Mouse (Mus musculus): ENCODE measurements around the gene Atp2b2. TPM values are rescaled to one million over a fixed set of nuclear protein-coding genes. Genes with fewer than 3 reads are reported as not detected.
A peak's percentile ranks its signal among the peaks of the same experiment; 100 is the strongest.

Atp2b2 gene
- polyA plus RNA-seq, 1 experiment, result not detected

DNA sequence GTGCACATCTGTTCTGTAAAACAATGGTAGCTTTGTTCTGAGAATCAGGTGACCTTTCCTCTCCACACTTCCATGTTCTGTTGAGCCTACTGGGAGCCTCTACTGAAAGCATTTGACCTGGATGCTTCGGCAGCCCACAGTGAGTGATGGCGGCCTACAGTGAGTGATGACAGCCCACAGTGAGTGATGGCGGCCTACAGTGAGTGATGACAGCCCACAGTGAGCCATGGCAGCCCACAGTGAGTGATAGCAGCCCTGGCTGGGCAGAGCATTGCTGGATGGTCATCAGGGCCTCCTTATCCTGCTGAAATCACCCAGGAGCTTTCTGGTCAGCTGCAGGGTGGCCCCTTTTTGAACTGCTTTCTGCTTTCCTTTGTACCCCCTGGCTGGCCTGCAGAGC lies 205.9 kb downstream of the Atp2b2 start:
- H3K27ac ChIP-seq (ENCODE audit: insufficient read depth, low read depth, low read length), result no peak overlapping the region
- TF ChIP-seq CTCF (IDR thresholded peaks at IDR 0.05; ENCODE audit: low read depth, low read length), result no peak
- no peak for TF ChIP-seq POLR2A (IDR thresholded peaks at IDR 0.05; ENCODE audit: borderline replicate concordance, low read depth, low read length)
- H3K4me1 ChIP-seq (ENCODE audit: control insufficient read depth, insufficient read depth, low read length), result no peaks in the 10 kb centered on the region
- H3K4me3 ChIP-seq (ENCODE audit: insufficient read depth, low read length), result no peak overlapping the region

GRCm38 (mm10) chr6:113830463-113830862 lies 211.9 kb downstream of the Atp2b2 start:
- Histone ChIP-seq H3K27ac (ENCODE audit: insufficient read depth, low read depth, low read length) (no peak overlapping the region), H3K4me3 (ENCODE audit: insufficient read depth, low read length) (no peak overlapping the region), H3K4me1 (ENCODE audit: control insufficient read depth, insufficient read depth, low read length) (no peaks in the 10 kb centered on the region)
- TF ChIP-seq CTCF (IDR thresholded peaks at IDR 0.05; ENCODE audit: low read depth, low read length), result no peak
- TF ChIP-seq POLR2A (IDR thresholded peaks at IDR 0.05; ENCODE audit: borderline replicate concordance, low read depth, low read length), result no peak

GRCm38 (mm10) chr6:113827309-113827708 lies 215.1 kb downstream of the Atp2b2 start:
- Histone ChIP-seq H3K4me3 (ENCODE audit: insufficient read depth, low read length) (no peak overlapping the region), H3K27ac (ENCODE audit: insufficient read depth, low read depth, low read length) (no peak overlapping the region), H3K4me1 (ENCODE audit: control insufficient read depth, insufficient read depth, low read length) (no peaks in the 10 kb centered on the region)
- no peak for TF ChIP-seq CTCF (IDR thresholded peaks at IDR 0.05; ENCODE audit: low read depth, low read length)
- TF ChIP-seq POLR2A (IDR thresholded peaks at IDR 0.05; ENCODE audit: borderline replicate concordance, low read depth, low read length), result no peak

GRCm38 (mm10) chr6:113822417-113822816 lies 220.0 kb downstream of the Atp2b2 start:
- TF ChIP-seq CTCF (IDR thresholded peaks at IDR 0.05; ENCODE audit: low read depth, low read length) (peak; percentile 62), POLR2A (IDR thresholded peaks at IDR 0.05; ENCODE audit: borderline replicate concordance, low read depth, low read length) (no peak)
- H3K4me1 ChIP-seq (ENCODE audit: control insufficient read depth, insufficient read depth, low read length), result no peaks in the 10 kb centered on the region
- H3K27ac ChIP-seq (ENCODE audit: insufficient read depth, low read depth, low read length), result no peak overlapping the region
- no peak overlapping the region for H3K4me3 ChIP-seq (ENCODE audit: insufficient read depth, low read length)

GRCm38 (mm10) chr6:113816690-113817089 lies 225.7 kb downstream of the Atp2b2 start:
- H3K4me3 ChIP-seq (ENCODE audit: insufficient read depth, low read length), result no peak overlapping the region
- H3K4me1 ChIP-seq (ENCODE audit: control insufficient read depth, insufficient read depth, low read length), result no peaks in the 10 kb centered on the region
- H3K27ac ChIP-seq (ENCODE audit: insufficient read depth, low read depth, low read length), result no peak overlapping the region

GRCm38 (mm10) chr6:113811462-113811861 lies 231.0 kb downstream of the Atp2b2 start:
- no peaks in the 10 kb centered on the region for H3K4me1 ChIP-seq (ENCODE audit: control insufficient read depth, insufficient read depth, low read length)
- TF ChIP-seq POLR2A (IDR thresholded peaks at IDR 0.05; ENCODE audit: borderline replicate concordance, low read depth, low read length), result no peak
- TF ChIP-seq CTCF (IDR thresholded peaks at IDR 0.05; ENCODE audit: low read depth, low read length), result no peak
- no peak overlapping the region for H3K4me3 ChIP-seq (ENCODE audit: insufficient read depth, low read length)
- no peak overlapping the region for H3K27ac ChIP-seq (ENCODE audit: insufficient read depth, low read depth, low read length)

More at GRCm38 (mm10) chr6:113816690-113817089, 225.7 kb downstream of the Atp2b2 start:
- no peak for TF ChIP-seq POLR2A (IDR thresholded peaks at IDR 0.05; ENCODE audit: borderline replicate concordance, low read depth, low read length)
- TF ChIP-seq CTCF (IDR thresholded peaks at IDR 0.05; ENCODE audit: low read depth, low read length), result no peak

- TF ChIP-seq POLR2A (IDR thresholded peaks at IDR 0.05; ENCODE audit: borderline replicate concordance, low read depth, low read length) (no peak), CTCF (IDR thresholded peaks at IDR 0.05; ENCODE audit: low read depth, low read length) (no peak)
- no peak overlapping the region for H3K27ac ChIP-seq (ENCODE audit: insufficient read depth, low read depth, low read length)
- no peak overlapping the region for H3K4me3 ChIP-seq (ENCODE audit: insufficient read depth, low read length)
- H3K4me1 ChIP-seq (ENCODE audit: control insufficient read depth, insufficient read depth, low read length), result no peaks in the 10 kb centered on the region
Observed at GRCm38 (mm10) chr6:113810667-113811066, 231.7 kb downstream of the Atp2b2 start.

GRCm38 (mm10) chr6:113806241-113806640 lies 236.2 kb downstream of the Atp2b2 start:
- no peak for TF ChIP-seq CTCF (IDR thresholded peaks at IDR 0.05; ENCODE audit: low read depth, low read length)
- TF ChIP-seq POLR2A (IDR thresholded peaks at IDR 0.05; ENCODE audit: borderline replicate concordance, low read depth, low read length), result no peak
- Histone ChIP-seq H3K4me3 (ENCODE audit: insufficient read depth, low read length) (no peak overlapping the region), H3K4me1 (ENCODE audit: control insufficient read depth, insufficient read depth, low read length) (no peaks in the 10 kb centered on the region), H3K27ac (ENCODE audit: insufficient read depth, low read depth, low read length) (no peak overlapping the region)

DNA sequence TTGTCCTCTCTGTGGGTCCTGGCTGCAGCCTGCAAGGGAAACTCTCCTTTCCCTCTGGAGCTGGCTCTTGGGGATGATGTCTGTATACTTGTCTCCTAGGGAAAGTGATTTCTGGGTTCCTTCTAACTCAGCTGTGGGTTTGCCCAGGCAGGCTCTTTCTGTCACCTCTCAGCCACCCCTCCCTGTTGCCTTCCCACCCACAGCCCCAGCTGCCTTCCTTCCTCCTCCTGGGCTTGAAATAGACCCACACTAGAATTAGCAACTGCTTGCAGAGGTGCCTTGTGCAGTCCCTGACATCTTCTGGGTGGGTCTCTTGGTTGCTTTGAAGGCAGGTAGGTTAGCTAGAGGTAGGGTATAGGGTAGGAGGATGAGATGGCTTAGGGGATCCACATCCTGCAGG lies 241.2 kb downstream of the Atp2b2 start:
- Histone ChIP-seq H3K27ac (ENCODE audit: insufficient read depth, low read depth, low read length) (no peak overlapping the region), H3K4me3 (ENCODE audit: insufficient read depth, low read length) (no peak overlapping the region), H3K4me1 (ENCODE audit: control insufficient read depth, insufficient read depth, low read length) (no peaks in the 10 kb centered on the region)
- TF ChIP-seq CTCF (IDR thresholded peaks at IDR 0.05; ENCODE audit: low read depth, low read length) (no peak), POLR2A (IDR thresholded peaks at IDR 0.05; ENCODE audit: borderline replicate concordance, low read depth, low read length) (no peak)

DNA sequence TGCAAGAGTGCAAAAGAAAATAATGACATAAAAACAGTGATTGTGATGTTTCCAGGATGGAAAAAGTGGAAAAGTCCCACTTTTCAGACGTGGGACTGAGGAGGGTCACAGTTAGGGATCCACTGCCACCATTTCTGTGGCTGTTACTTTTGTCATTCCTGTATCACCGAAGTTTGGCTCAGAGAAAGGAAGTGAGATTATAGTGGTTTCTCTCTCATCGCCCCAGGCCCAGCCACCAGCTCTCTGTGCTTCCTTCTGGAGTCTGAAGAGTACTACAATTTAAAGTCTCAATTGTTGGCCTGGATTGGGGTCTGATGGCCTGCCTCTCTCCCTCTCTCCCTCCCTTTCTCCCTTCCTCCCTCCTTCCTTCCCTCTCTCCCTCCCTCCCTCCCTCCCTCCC lies 242.5 kb downstream of the Atp2b2 start:
- no peak for TF ChIP-seq POLR2A (IDR thresholded peaks at IDR 0.05; ENCODE audit: borderline replicate concordance, low read depth, low read length)
- TF ChIP-seq CTCF (IDR thresholded peaks at IDR 0.05; ENCODE audit: low read depth, low read length), result no peak
- no peak overlapping the region for H3K27ac ChIP-seq (ENCODE audit: insufficient read depth, low read depth, low read length)
- H3K4me3 ChIP-seq (ENCODE audit: insufficient read depth, low read length), result no peak overlapping the region
- H3K4me1 ChIP-seq (ENCODE audit: control insufficient read depth, insufficient read depth, low read length), result no peaks in the 10 kb centered on the region

GRCm38 (mm10) chr6:113799349-113799748 lies 243.1 kb downstream of the Atp2b2 start:
- no peaks in the 10 kb centered on the region for H3K4me1 ChIP-seq (ENCODE audit: control insufficient read depth, insufficient read depth, low read length)
- no peak overlapping the region for H3K27ac ChIP-seq (ENCODE audit: insufficient read depth, low read depth, low read length)
- TF ChIP-seq POLR2A (IDR thresholded peaks at IDR 0.05; ENCODE audit: borderline replicate concordance, low read depth, low read length) (no peak), CTCF (IDR thresholded peaks at IDR 0.05; ENCODE audit: low read depth, low read length) (no peak)
- no peak overlapping the region for H3K4me3 ChIP-seq (ENCODE audit: insufficient read depth, low read length)

All from bone marrow macrophage, adult 2 months (primary cell).